Mouse (Mus musculus) stomach, embryonic 16.5 days (tissue): ENCODE measurements at regions not wholly inside any gene's neighbourhood (a gene's known extent, or its start where the extent isn't known, plus 50 kb on each side); places are given as distances from the start of the nearest gene placed in this dataset.

Source experiments
- ATAC-seq: fragments of 200-750 bp; cut with Nextera tagmentation; 2 replicates; pipeline ENCODE4 v1.8.0; 2017; ENCODE audit warnings: moderate number of reproducible peaks, moderate TSS enrichment; ENCODE audit not compliant: insufficient read depth, low FRiP score
- H3K27ac ChIP-seq: fragments of 300-500 bp; sonication (generic); 2 replicates; pipeline ENCODE4 v1.5.1; 2014; ENCODE audit warnings: low read length
- H3K27me3 ChIP-seq: fragments of 300-500 bp; sonication (generic); 2 replicates; pipeline ENCODE4 v1.6.1; 2014; ENCODE audit warnings: low read length, control low read depth, mixed read lengths; ENCODE audit not compliant: control insufficient read depth, insufficient read depth
- H3K36me3 ChIP-seq: fragments of 300-500 bp; sonication (generic); 2 replicates; pipeline ENCODE4 v1.6.1; 2014; ENCODE audit warnings: low read length; ENCODE audit not compliant: control insufficient read depth, insufficient read depth
- H3K4me1 ChIP-seq: fragments of 300-500 bp; sonication (generic); 2 replicates; pipeline ENCODE4 v1.6.1; 2014; ENCODE audit warnings: low read length, control low read depth, mixed read lengths; ENCODE audit not compliant: control insufficient read depth, insufficient read depth
- H3K4me2 ChIP-seq: fragments of 300-500 bp; sonication (generic); 2 replicates; pipeline ENCODE4 v1.6.1; 2014; ENCODE audit warnings: low read depth, low read length, mixed read lengths
- H3K4me3 ChIP-seq: fragments of 300-500 bp; sonication (generic); replicated peaks from 2 replicates; pipeline ENCODE4 v1.5.1; 2014; ENCODE audit warnings: mild to moderate bottlenecking, low read length
- H3K9ac ChIP-seq: fragments of 300-500 bp; sonication (generic); 2 replicates; pipeline ENCODE4 v1.6.1; 2014; ENCODE audit warnings: low read length
- H3K9me3 ChIP-seq: fragments of 300-500 bp; sonication (generic); replicated peaks from 2 replicates; pipeline ENCODE4 v1.6.1; 2016; ENCODE audit warnings: low read length, control low read depth; ENCODE audit not compliant: control insufficient read depth
- WGBS: fragments of 180-500 bp; shearing (Covaris S2); extraction: QIAGEN DNeasy Blood & Tissue Kit; methylation state at CpG from one replicate; pipeline ENCODE4 v1.1.7; 2014; 5-methylcytosine and 5-hydroxymethylcytosine counted together

- Histone ChIP-seq H3K9me3 (no peaks in the 10 kb centered on the region), H3K27ac (no peak overlapping the region), H3K27me3 (no peaks in the 10 kb centered on the region), H3K4me3 (no peak overlapping the region), H3K9ac (no peak overlapping the region), H3K4me1 (no peaks in the 10 kb centered on the region), H3K36me3 (no peaks in the 10 kb centered on the region), H3K4me2 (no peak overlapping the region)
- ATAC-seq: no peak
- 49% methylated on average over 1 of the region's 1 CpGs for WGBS
Observed at GRCm38 (mm10) chr14:66534671-66535070, 525.7 kb upstream of the Gulo start.

GRCm38 (mm10) chr14:66528135-66528534 is 519.1 kb upstream of the Gulo start:
- H3K9ac ChIP-seq: no peak overlapping the region
- no peaks in the 10 kb centered on the region for H3K9me3 ChIP-seq
- no peak overlapping the region for H3K4me3 ChIP-seq
- H3K27ac ChIP-seq: no peak overlapping the region
- H3K27me3 ChIP-seq: no peaks in the 10 kb centered on the region
- H3K4me1 ChIP-seq: no peaks in the 10 kb centered on the region
- ATAC-seq: no peak
- WGBS: 21% methylated on average over 5 of the region's 5 CpGs
- H3K4me2 ChIP-seq: no peak overlapping the region
- H3K36me3 ChIP-seq: no peaks in the 10 kb centered on the region

GRCm38 (mm10) chr14:66527061-66527460 is 518.1 kb upstream of the Gulo start:
- Histone ChIP-seq H3K27ac (no peak overlapping the region), H3K9ac (no peak overlapping the region), H3K9me3 (no peaks in the 10 kb centered on the region), H3K4me1 (no peaks in the 10 kb centered on the region), H3K4me3 (no peak overlapping the region), H3K4me2 (no peak overlapping the region), H3K36me3 (no peaks in the 10 kb centered on the region), H3K27me3 (no peaks in the 10 kb centered on the region)
- WGBS: 52% methylated on average over 6 of the region's 6 CpGs
- ATAC-seq: no peak

GRCm38 (mm10) chr14:66522856-66523400 is 513.9 kb upstream of the Gulo start:
- WGBS: 70% methylated on average over 6 of the region's 6 CpGs
- Histone ChIP-seq H3K4me3 (no peak overlapping the region), H3K27ac (no peak overlapping the region), H3K9me3 (no peaks in the 10 kb centered on the region), H3K4me1 (no peaks in the 10 kb centered on the region), H3K27me3 (no peaks in the 10 kb centered on the region), H3K9ac (no peak overlapping the region), H3K36me3 (no peaks in the 10 kb centered on the region), H3K4me2 (no peak overlapping the region)
- ATAC-seq: no peak

- no peaks in the 10 kb centered on the region for H3K27me3 ChIP-seq
- H3K4me3 ChIP-seq: no peak overlapping the region
- H3K27ac ChIP-seq: no peak overlapping the region
- no peaks in the 10 kb centered on the region for H3K4me1 ChIP-seq
- no peak overlapping the region for H3K9ac ChIP-seq
- no peak for ATAC-seq
- no peaks in the 10 kb centered on the region for H3K9me3 ChIP-seq
- WGBS: 51% methylated on average over 7 of the region's 7 CpGs
- H3K36me3 ChIP-seq: no peaks in the 10 kb centered on the region
- H3K4me2 ChIP-seq: no peak overlapping the region
Observed at GRCm38 (mm10) chr14:66521836-66522629, 513.0 kb upstream of the Gulo start.

GRCm38 (mm10) chr14:66516770-66517169 is 507.8 kb upstream of the Gulo start:
- no peaks in the 10 kb centered on the region for H3K27me3 ChIP-seq
- no peak overlapping the region for H3K4me3 ChIP-seq
- no peak overlapping the region for H3K27ac ChIP-seq
- H3K4me2 ChIP-seq: no peak overlapping the region
- no peak for ATAC-seq
- H3K9me3 ChIP-seq: no peaks in the 10 kb centered on the region
- 74% methylated on average over 3 of the region's 3 CpGs for WGBS
- H3K9ac ChIP-seq: no peak overlapping the region
- H3K4me1 ChIP-seq: no peaks in the 10 kb centered on the region
- no peaks in the 10 kb centered on the region for H3K36me3 ChIP-seq

GRCm38 (mm10) chr14:66510750-66511149 is 501.7 kb upstream of the Gulo start:
- ATAC-seq: no peak
- no peaks in the 10 kb centered on the region for H3K27me3 ChIP-seq
- no peak overlapping the region for H3K9ac ChIP-seq
- H3K4me1 ChIP-seq: no peaks in the 10 kb centered on the region
- no peaks in the 10 kb centered on the region for H3K36me3 ChIP-seq
- H3K4me2 ChIP-seq: no peak overlapping the region
- H3K9me3 ChIP-seq: no peaks in the 10 kb centered on the region
- 76% methylated on average over 5 of the region's 5 CpGs for WGBS
- no peak overlapping the region for H3K27ac ChIP-seq
- no peak overlapping the region for H3K4me3 ChIP-seq

GRCm38 (mm10) chr14:66510218-66510617 is 501.2 kb upstream of the Gulo start:
- Histone ChIP-seq H3K4me1 (no peaks in the 10 kb centered on the region), H3K36me3 (no peaks in the 10 kb centered on the region), H3K4me2 (no peak overlapping the region), H3K27me3 (no peaks in the 10 kb centered on the region), H3K9me3 (no peaks in the 10 kb centered on the region), H3K4me3 (no peak overlapping the region), H3K27ac (no peak overlapping the region), H3K9ac (no peak overlapping the region)
- WGBS: 55% methylated on average over 1 of the region's 1 CpGs
- ATAC-seq: no peak

- H3K4me1 ChIP-seq: no peaks in the 10 kb centered on the region
- no peak for ATAC-seq
- no peak overlapping the region for H3K4me3 ChIP-seq
- 85% methylated on average over 7 of the region's 7 CpGs for WGBS
- H3K9me3 ChIP-seq: no peaks in the 10 kb centered on the region
- H3K9ac ChIP-seq: no peak overlapping the region
- no peak overlapping the region for H3K4me2 ChIP-seq
- H3K27me3 ChIP-seq: no peaks in the 10 kb centered on the region
- no peaks in the 10 kb centered on the region for H3K36me3 ChIP-seq
- H3K27ac ChIP-seq: no peak overlapping the region
Observed at GRCm38 (mm10) chr14:66509706-66510105, 500.7 kb upstream of the Gulo start.
